Mouse (Mus musculus) limb, embryonic 14.5 days (tissue): ENCODE measurements around the gene Ccdc183. TPM values are rescaled to one million over a fixed set of nuclear protein-coding genes. Genes with fewer than 3 reads are reported as not detected.
A peak's percentile ranks its signal among the peaks of the same experiment; 100 is the strongest.

Experiments
- ATAC-seq: fragments of 200-750 bp; cut with Nextera tagmentation; 2 replicates; pipeline ENCODE4 v1.8.0; 2017; ENCODE audit warnings: low read depth, moderate number of reproducible peaks, moderate TSS enrichment; ENCODE audit not compliant: low FRiP score
- DNase-seq: peaks from one replicate; pipeline ENCODE4 v3.0.0-alpha.2; 2015; ENCODE audit warnings: low spot score
- H3K27ac ChIP-seq: fragments of 300-500 bp; sonication (generic); replicated peaks from 2 replicates; pipeline ENCODE4 v1.5.1; 2014; ENCODE audit warnings: low read depth, mild to moderate bottlenecking, low read length, moderate library complexity, mixed read lengths
- H3K27me3 ChIP-seq: fragments of 300-500 bp; sonication (generic); 2 replicates; pipeline ENCODE4 v1.6.1; 2014; ENCODE audit warnings: low read length, mixed read lengths; ENCODE audit not compliant: control insufficient read depth, insufficient read depth
- H3K36me3 ChIP-seq: fragments of 300-500 bp; sonication (generic); 2 replicates; pipeline ENCODE4 v1.6.1; 2014; ENCODE audit warnings: mild to moderate bottlenecking, low read length, moderate library complexity, mixed read lengths; ENCODE audit not compliant: control insufficient read depth, insufficient read depth
- H3K4me1 ChIP-seq: fragments of 300-500 bp; sonication (generic); 2 replicates; pipeline ENCODE4 v1.6.1; 2014; ENCODE audit warnings: antibody characterized with exemption, low read length, mixed read lengths; ENCODE audit not compliant: control insufficient read depth, insufficient read depth
- H3K4me2 ChIP-seq: fragments of 300-500 bp; sonication (generic); replicated peaks from 2 replicates; pipeline ENCODE4 v1.6.1; 2014; ENCODE audit warnings: low read depth, mild to moderate bottlenecking, low read length, moderate library complexity; ENCODE audit not compliant: severe bottlenecking
- H3K4me3 ChIP-seq: fragments of 300-500 bp; sonication (generic); replicated peaks from 2 replicates; pipeline ENCODE4 v1.5.1; 2014; ENCODE audit warnings: low read length
- H3K9ac ChIP-seq: fragments of 300-500 bp; sonication (generic); 2 replicates; pipeline ENCODE4 v1.6.1; 2014; ENCODE audit warnings: mild to moderate bottlenecking, low read depth, low read length, moderate library complexity; ENCODE audit not compliant: severe bottlenecking
- H3K9me3 ChIP-seq: fragments of 300-500 bp; sonication (generic); 2 replicates; pipeline ENCODE4 v1.6.1; 2016; ENCODE audit warnings: low read length; ENCODE audit not compliant: control insufficient read depth
- POLR2A ChIP-seq: fragments of 200-500 bp; IDR thresholded peaks from 2 replicates; pipeline ENCODE4 v1.8.0; 2012; ENCODE audit warnings: inconsistent platforms, mild to moderate bottlenecking, moderate library complexity, borderline replicate concordance; ENCODE audit not compliant: insufficient read depth, insufficient read length; ENCODE audit errors: extremely low read depth
- WGBS: fragments of 180-500 bp; shearing (Covaris S2); extraction: QIAGEN DNeasy Blood & Tissue Kit; methylation state at CpG from one replicate; pipeline ENCODE4 v1.1.7; 2014; 5-methylcytosine and 5-hydroxymethylcytosine counted together
- polyA plus RNA-seq, 2 experiments: library from polyadenylated mRNA; depleted of rRNA in 1 of 2; stranded (reverse) in 1 of 2; unstranded in 1 of 2; fragments of >200 nt; fragmentation: Nextera tagmentation in 1 of 2; extraction: Ambion mirVana in 1 of 2; gene quantifications; 2 replicates each; pipeline versions ENCODE4 v1.2.1 to v1.2.3; 2012 to 2014

Ccdc183 gene
- polyA plus RNA-seq (2012; rRNA removed) (0.03 TPM in 2 replicates), polyA plus RNA-seq (2014; fragmentation: Nextera tagmentation; extraction: Ambion mirVana) (0.19 and 0.28 TPM in 2 replicates)

DNA sequence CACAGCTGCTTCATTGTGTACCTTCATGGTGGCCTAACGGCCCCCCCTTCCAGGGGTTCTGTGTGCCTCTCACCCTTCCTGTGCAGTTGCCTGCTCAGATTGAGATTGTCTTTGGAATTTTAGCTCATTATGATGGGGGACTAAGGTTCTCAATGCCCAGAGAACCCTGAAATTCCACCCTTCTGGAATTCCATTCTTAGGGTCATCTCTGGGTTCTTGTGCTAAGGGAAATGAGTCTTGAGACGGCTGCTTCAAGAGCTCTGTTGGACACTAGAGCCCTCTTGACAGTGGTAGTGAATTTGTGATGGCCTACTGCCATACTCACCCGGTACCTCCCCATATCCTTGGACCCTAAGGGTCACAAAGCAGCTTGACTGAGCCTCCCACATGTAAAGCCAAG is at the start of gene Ccdc183:
Gene Ccdc183 (minus strand): TSS at position 101 of the 400 bp plus-strand sequence.
- no peak within 1 kb of the TSS for H3K4me2 ChIP-seq
- peak within 1 kb of the TSS; percentile 8; the same call in 1 of the 2 replicates for H3K4me3 ChIP-seq

DNA sequence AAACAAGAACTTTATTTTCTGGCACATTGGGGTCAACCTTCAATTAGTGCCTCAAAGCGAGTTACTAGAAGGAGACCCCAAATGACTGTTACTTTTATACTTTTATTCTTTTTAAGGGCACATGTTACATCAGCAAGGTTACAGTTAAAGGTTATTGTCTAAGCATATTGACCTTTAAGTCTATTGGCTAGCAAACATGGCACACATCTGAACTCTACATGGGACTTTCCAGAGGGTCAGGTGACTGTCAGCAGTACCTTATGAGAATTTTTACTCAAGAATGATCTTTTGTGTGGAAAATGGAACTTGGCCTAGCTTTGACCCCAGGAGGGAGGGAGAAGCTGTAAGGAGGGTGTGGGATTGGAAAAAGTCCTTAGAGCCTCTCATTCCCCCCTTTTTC is 49.0 kb upstream of the Ccdc183 start:
- DNase-seq (no peak), ATAC-seq (no peak)
- Histone ChIP-seq H3K4me2 (no peak overlapping the region), H3K9ac (no peak overlapping the region), H3K4me3 (no peak overlapping the region), H3K36me3 (no peaks in the 10 kb centered on the region), H3K27ac (no peak overlapping the region), H3K9me3 (no peaks in the 10 kb centered on the region), H3K27me3 (no peaks in the 10 kb centered on the region), H3K4me1 (no peaks in the 10 kb centered on the region)
- 72% methylated on average over 1 of the region's 1 CpGs for WGBS
- no peak for TF ChIP-seq POLR2A

More for the DNA sequence above, at the start of gene Ccdc183:
- H3K36me3 ChIP-seq = no peaks in the 10 kb centered on the region
- WGBS = 81% methylated on average over 3 of the region's 3 CpGs
- H3K27me3 ChIP-seq = peaks cover 34% of the 10 kb centered on the region
- H3K27ac ChIP-seq = no peak within 1 kb of the TSS
- H3K9ac ChIP-seq = 0 out of 2 replicates have a peak within 1 kb of the TSS, but pooled peaks have one; percentile 34
- no peak for DNase-seq
- peaks cover 3% of the 10 kb centered on the region; the same call in 1 of the 2 replicates for H3K4me1 ChIP-seq
- H3K9me3 ChIP-seq = no peaks in the 10 kb centered on the region
- no peak for ATAC-seq
- TF ChIP-seq POLR2A = no peak

DNA sequence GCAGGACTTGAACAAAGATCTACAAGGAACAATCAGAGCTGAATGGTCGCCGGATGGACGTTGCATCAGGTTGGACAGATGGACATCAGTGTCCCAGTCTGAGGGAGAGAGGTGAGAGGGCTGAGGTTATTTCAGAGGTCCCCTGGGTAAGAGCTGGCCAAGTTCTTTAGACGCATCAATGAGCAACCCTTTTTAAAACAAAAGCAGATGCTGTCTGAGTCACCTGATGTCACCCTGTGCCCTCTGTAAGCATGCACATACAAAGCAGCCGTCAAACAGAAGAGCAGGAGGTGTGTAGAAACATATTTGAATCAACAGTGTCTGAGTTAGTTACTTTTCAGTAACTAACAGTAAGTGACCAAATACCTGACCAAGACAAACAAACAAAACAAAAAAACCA is 46.6 kb upstream of the Ccdc183 start:
- H3K4me1 ChIP-seq = no peaks in the 10 kb centered on the region
- WGBS = 79% methylated on average over 5 of the region's 5 CpGs
- no peak for TF ChIP-seq POLR2A
- no peak overlapping the region for H3K4me3 ChIP-seq
- H3K4me2 ChIP-seq = no peak overlapping the region
- no peak overlapping the region for H3K27ac ChIP-seq
- no peaks in the 10 kb centered on the region for H3K27me3 ChIP-seq
- H3K9ac ChIP-seq = no peak overlapping the region
- no peak for DNase-seq
- H3K9me3 ChIP-seq = no peaks in the 10 kb centered on the region
- ATAC-seq = no peak
- H3K36me3 ChIP-seq = no peaks in the 10 kb centered on the region

DNA sequence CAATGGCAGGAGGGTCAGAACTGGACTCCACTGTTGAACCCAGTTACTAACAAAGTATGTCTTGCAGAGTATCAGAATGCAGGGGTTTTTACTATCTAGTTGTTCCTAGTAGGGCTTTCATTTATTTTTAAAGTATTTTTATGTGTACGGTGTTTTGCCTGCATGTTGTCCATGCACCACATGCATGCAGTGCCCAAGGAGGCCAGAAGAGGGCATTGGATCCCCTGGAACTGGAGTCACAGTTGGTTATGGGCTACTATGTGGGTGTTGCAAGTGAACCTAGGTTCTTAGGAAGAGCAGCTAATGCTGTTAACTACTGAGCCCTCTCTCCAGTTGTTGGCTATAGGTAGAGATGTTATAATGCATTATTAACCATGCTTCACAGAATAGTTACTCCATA is 46.0 kb upstream of the Ccdc183 start:
- Histone ChIP-seq H3K4me1 (no peaks in the 10 kb centered on the region), H3K9ac (no peak overlapping the region), H3K36me3 (no peaks in the 10 kb centered on the region), H3K9me3 (no peaks in the 10 kb centered on the region), H3K4me2 (no peak overlapping the region), H3K27me3 (no peaks in the 10 kb centered on the region), H3K27ac (no peak overlapping the region), H3K4me3 (no peak overlapping the region)
- DNase-seq (no peak), ATAC-seq (no peak)
- 56% methylated on average over 1 of the region's 1 CpGs for WGBS
- TF ChIP-seq POLR2A = no peak

DNA sequence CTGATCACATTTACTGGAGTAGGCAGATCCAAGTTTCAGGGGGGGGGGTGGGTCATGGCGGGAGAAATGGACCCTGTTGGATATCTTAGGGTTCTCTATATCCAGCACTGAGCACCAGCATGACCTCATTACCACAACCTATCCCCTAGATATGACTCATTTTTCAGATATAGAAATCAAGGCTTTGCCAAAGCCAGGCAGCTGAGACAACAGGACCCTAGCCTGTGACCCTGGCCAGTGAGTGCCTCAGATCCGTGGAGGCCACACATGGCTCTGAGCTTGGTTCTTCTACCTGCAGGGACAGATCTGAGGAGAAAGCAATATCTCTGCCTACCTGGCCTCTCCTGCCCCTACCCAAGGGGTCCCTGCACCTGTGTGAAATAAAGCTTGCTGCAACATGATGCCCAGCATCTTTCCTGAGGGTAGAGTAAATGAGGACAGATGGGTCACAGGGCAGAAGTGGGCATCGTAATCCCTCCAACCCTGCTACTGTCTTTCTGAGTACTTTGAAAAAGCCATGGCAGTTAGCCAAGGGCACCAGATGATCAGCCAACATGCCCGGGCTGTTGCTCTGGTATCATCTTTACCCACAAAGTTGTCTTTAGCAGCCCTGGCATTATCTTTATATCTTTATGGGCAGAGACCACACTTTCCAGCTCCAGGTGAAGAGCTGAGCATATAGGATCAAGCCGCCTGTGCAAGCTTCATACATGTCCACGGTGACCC is 43.9 kb upstream of the Ccdc183 start:
- Histone ChIP-seq H3K36me3 (no peaks in the 10 kb centered on the region), H3K4me1 (no peaks in the 10 kb centered on the region), H3K27ac (no peak overlapping the region), H3K9ac (no peak overlapping the region), H3K27me3 (no peaks in the 10 kb centered on the region), H3K4me2 (no peak overlapping the region), H3K4me3 (no peak overlapping the region), H3K9me3 (no peaks in the 10 kb centered on the region)
- ATAC-seq (no peak), DNase-seq (no peak)
- no peak for TF ChIP-seq POLR2A
- WGBS = 84% methylated on average over 6 of the region's 6 CpGs
